Mouse (Mus musculus) neural tube, embryonic 14.5 days (tissue): ENCODE data around the gene Prr5. TPM values are rescaled to one million over a fixed set of nuclear protein-coding genes. Genes with fewer than 3 reads are reported as not detected.
"Not testable (repeated sequence)": the region's sequence is repeated elsewhere in the genome, so short reads cannot be mapped to it uniquely, and the experiment has no call there.

Source experiments
- ATAC-seq: fragments of 200-750 bp; cut with Nextera tagmentation; 2 replicates; pipeline ENCODE4 v1.8.0; 2017; ENCODE audit warnings: low read depth, mild to moderate bottlenecking, moderate TSS enrichment, moderate library complexity
- H3K27ac ChIP-seq: fragments of 300-500 bp; sonication (generic); 2 replicates; pipeline ENCODE4 v1.5.1; 2014; ENCODE audit warnings: low read depth, mild to moderate bottlenecking, control low read depth, low read length, moderate library complexity, mixed read lengths
- H3K27me3 ChIP-seq: fragments of 300-500 bp; sonication (generic); 2 replicates; pipeline ENCODE4 v1.6.1; 2014; ENCODE audit warnings: low read length; ENCODE audit not compliant: control insufficient read depth, insufficient read depth
- H3K36me3 ChIP-seq: fragments of 300-500 bp; sonication (generic); 2 replicates; pipeline ENCODE4 v1.6.1; 2014; ENCODE audit warnings: low read length, mixed read lengths; ENCODE audit not compliant: control insufficient read depth, insufficient read depth
- H3K4me1 ChIP-seq: fragments of 300-500 bp; sonication (generic); 2 replicates; pipeline ENCODE4 v1.6.1; 2014; ENCODE audit warnings: low read length; ENCODE audit not compliant: control insufficient read depth, insufficient read depth
- H3K4me2 ChIP-seq: fragments of 300-500 bp; sonication (generic); 2 replicates; pipeline ENCODE4 v1.6.1; 2014; ENCODE audit warnings: mild to moderate bottlenecking, low read depth, low read length, control low read depth
- H3K4me3 ChIP-seq: fragments of 300-500 bp; sonication (generic); 2 replicates; pipeline ENCODE4 v1.5.1; 2014; ENCODE audit warnings: low read depth, low read length, control low read depth, mixed read lengths
- H3K9ac ChIP-seq: fragments of 300-500 bp; sonication (generic); replicated peaks from 2 replicates; pipeline ENCODE4 v1.6.1; 2014; ENCODE audit warnings: low read depth, mild to moderate bottlenecking, control low read depth, low read length, mixed read lengths
- H3K9me3 ChIP-seq: fragments of 300-500 bp; sonication (generic); 2 replicates; pipeline ENCODE4 v1.6.1; 2016; ENCODE audit warnings: low read length; ENCODE audit not compliant: control insufficient read depth
- WGBS: fragments of 180-500 bp; shearing (Covaris S2); extraction: QIAGEN DNeasy Blood & Tissue Kit; methylation state at CpG from one replicate; pipeline ENCODE4 v1.1.7; 2014; 5-methylcytosine and 5-hydroxymethylcytosine counted together
- polyA plus RNA-seq: library from polyadenylated mRNA; unstranded; fragments of >200 nt; fragmentation: Nextera tagmentation; extraction: Ambion mirVana; gene quantifications from 2 replicates; pipeline ENCODE4 v1.2.1, GENCODE M21; 2014

The Prr5 gene
- polyA plus RNA-seq, 1 experiment from 2014 or later: 27.9 TPM

DNA sequence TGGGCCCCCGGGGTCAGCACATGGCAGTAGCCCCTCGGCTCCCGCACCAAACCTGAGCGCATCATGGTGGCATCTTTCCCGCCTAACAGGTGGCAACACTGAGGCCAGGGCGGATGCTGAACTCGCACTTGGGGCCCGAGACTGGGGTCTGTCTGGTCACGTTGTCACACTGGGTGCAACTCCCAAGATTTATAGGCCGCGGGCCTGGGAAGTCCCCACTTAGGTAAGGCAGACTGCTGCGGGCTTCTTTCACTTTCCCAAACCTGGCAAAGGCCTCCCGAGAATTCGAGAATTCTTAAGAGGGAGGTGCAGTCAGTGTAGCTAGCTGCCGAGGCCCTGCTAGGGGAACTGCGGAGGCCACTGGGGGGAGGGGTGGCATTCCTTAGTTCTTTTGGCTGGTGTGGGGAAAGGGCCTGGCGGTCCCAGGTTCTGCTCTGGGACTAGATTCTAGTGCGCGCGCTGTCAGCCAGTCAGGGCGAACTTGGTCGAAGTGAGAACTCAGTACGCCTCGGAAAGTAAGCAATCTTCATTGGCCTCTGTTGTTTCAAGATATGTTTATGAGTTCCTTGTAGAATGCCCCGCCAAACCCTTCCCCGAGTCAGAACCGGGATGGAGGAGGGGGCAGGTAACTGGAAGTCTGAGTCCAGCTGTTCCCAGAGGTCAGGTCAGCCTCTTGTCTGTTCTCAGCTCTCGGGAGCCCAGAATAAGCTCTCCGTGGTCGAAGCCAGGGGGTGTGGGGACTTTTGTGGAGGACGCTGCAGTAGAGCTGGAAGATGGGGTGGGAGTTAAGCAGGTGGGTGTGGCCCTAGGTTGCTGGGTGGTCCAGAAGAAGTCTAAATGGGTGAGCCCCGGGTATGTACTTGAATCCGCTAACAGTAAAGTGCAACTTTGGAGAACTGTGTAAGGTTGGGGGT is 51.1 kb downstream of the Prr5 start:
- Histone ChIP-seq H3K4me3 (no peak overlapping the region), H3K4me1 (no peaks in the 10 kb centered on the region), H3K9me3 (no peaks in the 10 kb centered on the region), H3K27ac (no peak overlapping the region), H3K36me3 (no peaks in the 10 kb centered on the region), H3K27me3 (peaks cover 15% of the 10 kb centered on the region), H3K4me2 (peak overlapping the region; percentile 36; the same call in 1 of the 2 replicates), H3K9ac (no peak overlapping the region)
- ATAC-seq: no peak
- 9% methylated on average over 33 of the region's 33 CpGs for WGBS

- not testable (repeated sequence) for H3K27ac ChIP-seq, H3K36me3 ChIP-seq, H3K9me3 ChIP-seq, H3K9ac ChIP-seq, H3K4me1 ChIP-seq, ATAC-seq, H3K4me2 ChIP-seq, H3K4me3 ChIP-seq
- H3K27me3 ChIP-seq: peaks cover 15% of the 10 kb centered on the region
- 96% methylated on average over 1 of the region's 1 CpGs for WGBS
Measured at GRCm38 (mm10) chr15:84723656-84724055, 54.2 kb downstream of the Prr5 start.

DNA sequence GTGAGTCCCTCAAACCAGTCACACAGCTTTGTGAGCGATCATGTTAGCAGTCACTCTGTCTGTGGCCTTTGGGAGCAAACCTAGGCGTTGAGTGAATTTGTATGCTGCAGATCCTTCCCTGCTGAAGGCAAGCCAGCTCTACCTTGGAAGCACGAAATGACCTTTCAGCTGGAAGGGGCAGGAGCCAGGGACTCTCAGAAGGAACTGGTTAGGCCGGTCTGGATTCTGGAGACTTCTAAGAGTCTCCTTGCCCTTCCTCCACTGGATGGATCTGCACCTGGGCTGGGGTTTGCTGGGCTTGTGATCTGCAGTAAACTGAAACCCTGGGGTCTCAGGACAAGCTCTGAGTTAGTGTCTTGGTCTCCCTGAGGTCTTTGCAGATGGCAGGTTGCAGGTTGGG is 54.8 kb downstream of the Prr5 start:
- H3K27me3 ChIP-seq: peaks cover 15% of the 10 kb centered on the region
- H3K27ac ChIP-seq: no peak overlapping the region
- H3K4me2 ChIP-seq: no peak overlapping the region
- H3K4me1 ChIP-seq: 0 out of 2 replicates have a peak, but pooled peaks cover 5% of the 10 kb centered on the region
- ATAC-seq: no peak
- no peak overlapping the region for H3K9ac ChIP-seq
- 70% methylated on average over 4 of the region's 4 CpGs for WGBS
- no peaks in the 10 kb centered on the region for H3K36me3 ChIP-seq
- H3K9me3 ChIP-seq: no peaks in the 10 kb centered on the region
- H3K4me3 ChIP-seq: no peak overlapping the region

GRCm38 (mm10) chr15:84729685-84730084 is 60.3 kb downstream of the Prr5 start:
- H3K27me3 ChIP-seq: no peaks in the 10 kb centered on the region
- H3K4me2 ChIP-seq: no peak overlapping the region
- 0 out of 2 replicates have a peak, but pooled peaks cover 10% of the 10 kb centered on the region for H3K4me1 ChIP-seq
- no peak overlapping the region for H3K4me3 ChIP-seq
- no peaks in the 10 kb centered on the region for H3K9me3 ChIP-seq
- 63% methylated on average over 6 of the region's 6 CpGs for WGBS
- no peaks in the 10 kb centered on the region for H3K36me3 ChIP-seq
- H3K27ac ChIP-seq: no peak overlapping the region
- no peak for ATAC-seq
- no peak overlapping the region for H3K9ac ChIP-seq

- 29% methylated on average over 1 of the region's 1 CpGs for WGBS
- no peak overlapping the region for H3K27ac ChIP-seq
Measured at GRCm38 (mm10) chr15:84730893-84731292, 61.5 kb downstream of the Prr5 start.

GRCm38 (mm10) chr15:84731676-84732424 is 62.4 kb downstream of the Prr5 start:
- 8% methylated on average over 18 of the region's 18 CpGs for WGBS
- peak overlapping the region; percentile 55 for H3K27ac ChIP-seq
- 0 out of 2 replicates have a peak, but pooled peaks cover 14% of the 10 kb centered on the region for H3K4me1 ChIP-seq
- H3K9me3 ChIP-seq: no peaks in the 10 kb centered on the region
- no peak overlapping the region for H3K9ac ChIP-seq
- peak; percentile 61; the same call in 1 of the 2 replicates for ATAC-seq
- no peak overlapping the region for H3K4me2 ChIP-seq
- H3K4me3 ChIP-seq: no peak overlapping the region
- no peaks in the 10 kb centered on the region for H3K36me3 ChIP-seq
- no peaks in the 10 kb centered on the region for H3K27me3 ChIP-seq

More at GRCm38 (mm10) chr15:84730893-84731292, 61.5 kb downstream of the Prr5 start:
- Histone ChIP-seq H3K27me3 (no peaks in the 10 kb centered on the region), H3K9ac (no peak overlapping the region), H3K9me3 (no peaks in the 10 kb centered on the region), H3K4me2 (no peak overlapping the region), H3K4me1 (0 out of 2 replicates have a peak, but pooled peaks cover 10% of the 10 kb centered on the region), H3K4me3 (no peak overlapping the region), H3K36me3 (no peaks in the 10 kb centered on the region)
- ATAC-seq: no peak

DNA sequence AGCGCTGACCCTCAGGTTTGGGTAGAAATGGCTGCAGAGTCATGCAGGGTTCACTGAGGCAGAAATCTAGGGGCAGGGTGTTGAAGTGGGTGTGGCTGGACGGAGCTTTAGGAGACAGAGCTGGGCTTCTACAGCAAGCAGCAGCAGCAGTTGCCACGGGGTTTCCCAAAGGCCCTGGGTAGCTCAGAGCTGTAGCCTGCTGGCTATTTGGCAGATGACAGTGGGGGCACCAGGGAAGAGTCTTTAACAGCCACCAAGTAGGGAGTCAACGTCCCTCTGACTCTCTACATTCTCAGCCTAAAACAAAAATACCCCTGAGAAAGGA is 63.0 kb downstream of the Prr5 start:
- H3K4me2 ChIP-seq: no peak overlapping the region
- no peaks in the 10 kb centered on the region for H3K9me3 ChIP-seq
- peak; percentile 20; the same call in 1 of the 2 replicates for ATAC-seq
- H3K9ac ChIP-seq: no peak overlapping the region
- H3K27me3 ChIP-seq: no peaks in the 10 kb centered on the region
- H3K4me3 ChIP-seq: no peak overlapping the region
- 0 out of 2 replicates have a peak, but pooled peaks cover 16% of the 10 kb centered on the region for H3K4me1 ChIP-seq
- H3K27ac ChIP-seq: peak overlapping the region; percentile 55
- WGBS: 27% methylated on average over 4 of the region's 4 CpGs
- H3K36me3 ChIP-seq: no peaks in the 10 kb centered on the region

DNA sequence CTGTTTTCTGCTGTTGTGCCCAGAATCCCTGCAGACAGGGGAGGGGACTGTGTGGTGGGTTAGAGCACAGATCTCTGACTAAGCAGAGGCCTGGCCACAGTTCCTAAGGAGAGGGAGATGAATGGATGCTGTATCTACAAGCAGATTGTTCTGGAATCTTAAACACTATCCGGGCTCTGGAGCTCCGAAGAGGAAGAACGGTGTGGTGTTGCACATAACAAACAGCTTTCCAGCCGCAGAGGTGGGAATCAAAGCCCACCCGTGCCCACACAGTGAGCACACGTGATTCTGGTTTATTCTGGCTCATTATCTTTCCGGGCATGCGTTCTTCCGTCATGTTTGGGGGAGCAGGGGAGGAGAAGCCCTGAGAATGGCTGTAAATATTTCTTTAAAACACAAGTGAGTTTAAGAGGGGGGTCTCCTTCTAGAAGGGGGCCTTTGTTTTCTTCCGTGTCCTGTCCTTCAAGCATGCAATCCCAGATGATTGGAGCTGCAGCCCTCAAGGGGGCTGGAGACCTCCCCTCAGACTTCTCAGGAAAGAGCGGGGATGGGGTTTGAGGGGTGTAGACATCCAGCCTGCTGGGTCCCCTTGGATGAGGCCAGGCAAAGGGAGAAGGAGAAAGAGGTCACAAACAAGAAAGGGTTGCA is 67.0 kb downstream of the Prr5 start:
- no peak overlapping the region for H3K4me2 ChIP-seq
- peak; percentile 60 for ATAC-seq
- no peak overlapping the region for H3K9ac ChIP-seq
- 0 out of 2 replicates have a peak, but pooled peaks cover 9% of the 10 kb centered on the region for H3K4me1 ChIP-seq
- no peaks in the 10 kb centered on the region for H3K27me3 ChIP-seq
- no peak overlapping the region for H3K4me3 ChIP-seq
- 23% methylated on average over 11 of the region's 11 CpGs for WGBS
- no peaks in the 10 kb centered on the region for H3K9me3 ChIP-seq
- peak overlapping the region; percentile 29; the same call in 1 of the 2 replicates for H3K27ac ChIP-seq
- no peaks in the 10 kb centered on the region for H3K36me3 ChIP-seq
